Mouse (Mus musculus): ENCODE results near the gene Slc37a3. TPM values are rescaled to one million over a fixed set of nuclear protein-coding genes. Genes with fewer than 3 reads are reported as not detected.

The Slc37a3 gene
- total and polyA plus RNA-seq, 2 experiments: 11.5 to 13.7 TPM

GRCm38 (mm10) chr6:39287782-39288181, 89.7 kb downstream of the Slc37a3 start:
- 81% methylated on average over 3 of the region's 3 CpGs for WGBS
- Histone ChIP-seq H3K4me1 (ENCODE audit: control insufficient read depth, insufficient read depth, low read length) (peaks cover 4% of the 10 kb centered on the region), H3K27ac (replicated peaks; ENCODE audit: insufficient read depth, low read depth, low read length) (no peak overlapping the region), H3K27me3 (ENCODE audit: control insufficient read depth, insufficient read depth, low read length) (no peaks in the 10 kb centered on the region), H3K36me3 (ENCODE audit: control insufficient read depth, insufficient read depth, low read length) (no peaks in the 10 kb centered on the region), H3K79me2 (ENCODE audit: control insufficient read depth, insufficient read depth, low read length) (no peaks in the 10 kb centered on the region), H3K4me3 (ENCODE audit: insufficient read depth, low read depth, low read length) (no peak overlapping the region), H3K9ac (ENCODE audit: low read depth, low read length) (no peak overlapping the region)
- DNase-seq (ENCODE audit: extremely low read depth, low read depth, low spot score): no peak
- TF ChIP-seq CTCF (IDR thresholded peaks at IDR 0.05; ENCODE audit: low read depth, low read length) (no peak), POLR2A (IDR thresholded peaks at IDR 0.05; ENCODE audit: extremely low read depth, insufficient read depth, low read length) (no peak)

- DNase-seq (ENCODE audit: extremely low read depth, low read depth, low spot score): peak; percentile 56
- no peak overlapping the region for H3K9ac ChIP-seq (ENCODE audit: low read depth, low read length)
- WGBS: 23% methylated on average over 5 of the region's 5 CpGs
- no peaks in the 10 kb centered on the region for H3K27me3 ChIP-seq (ENCODE audit: control insufficient read depth, insufficient read depth, low read length)
- H3K36me3 ChIP-seq (ENCODE audit: control insufficient read depth, insufficient read depth, low read length): no peaks in the 10 kb centered on the region
- peaks cover 4% of the 10 kb centered on the region for H3K4me1 ChIP-seq (ENCODE audit: control insufficient read depth, insufficient read depth, low read length)
- no peaks in the 10 kb centered on the region for H3K79me2 ChIP-seq (ENCODE audit: control insufficient read depth, insufficient read depth, low read length)
- peak overlapping the region; percentile 65 for H3K27ac ChIP-seq (replicated peaks; ENCODE audit: insufficient read depth, low read depth, low read length)
- TF ChIP-seq CTCF (IDR thresholded peaks at IDR 0.05; ENCODE audit: low read depth, low read length) (no peak), POLR2A (IDR thresholded peaks at IDR 0.05; ENCODE audit: extremely low read depth, insufficient read depth, low read length) (no peak)
- no peak overlapping the region for H3K4me3 ChIP-seq (ENCODE audit: insufficient read depth, low read depth, low read length)
Measured at GRCm38 (mm10) chr6:39286732-39287083, 90.8 kb downstream of the Slc37a3 start.

- H3K27ac ChIP-seq (replicated peaks; ENCODE audit: insufficient read depth, low read depth, low read length): peak overlapping the region; percentile 65
- 11% methylated on average over 6 of the region's 9 CpGs for WGBS
- TF ChIP-seq CTCF (IDR thresholded peaks at IDR 0.05; ENCODE audit: low read depth, low read length) (no peak), POLR2A (IDR thresholded peaks at IDR 0.05; ENCODE audit: extremely low read depth, insufficient read depth, low read length) (no peak)
- H3K4me3 ChIP-seq (ENCODE audit: insufficient read depth, low read depth, low read length): no peak overlapping the region
- H3K36me3 ChIP-seq (ENCODE audit: control insufficient read depth, insufficient read depth, low read length): no peaks in the 10 kb centered on the region
- peaks cover 4% of the 10 kb centered on the region for H3K4me1 ChIP-seq (ENCODE audit: control insufficient read depth, insufficient read depth, low read length)
- H3K9ac ChIP-seq (ENCODE audit: low read depth, low read length): no peak overlapping the region
- no peaks in the 10 kb centered on the region for H3K79me2 ChIP-seq (ENCODE audit: control insufficient read depth, insufficient read depth, low read length)
- H3K27me3 ChIP-seq (ENCODE audit: control insufficient read depth, insufficient read depth, low read length): no peaks in the 10 kb centered on the region
- DNase-seq (ENCODE audit: extremely low read depth, low read depth, low spot score): peak; percentile 74
Measured at GRCm38 (mm10) chr6:39286053-39286731, 91.3 kb downstream of the Slc37a3 start.

GRCm38 (mm10) chr6:39284836-39285235, 92.6 kb downstream of the Slc37a3 start:
- Histone ChIP-seq H3K27me3 (ENCODE audit: control insufficient read depth, insufficient read depth, low read length) (no peaks in the 10 kb centered on the region), H3K36me3 (ENCODE audit: control insufficient read depth, insufficient read depth, low read length) (no peaks in the 10 kb centered on the region), H3K4me3 (ENCODE audit: insufficient read depth, low read depth, low read length) (no peak overlapping the region), H3K9ac (ENCODE audit: low read depth, low read length) (no peak overlapping the region), H3K27ac (replicated peaks; ENCODE audit: insufficient read depth, low read depth, low read length) (no peak overlapping the region), H3K79me2 (ENCODE audit: control insufficient read depth, insufficient read depth, low read length) (no peaks in the 10 kb centered on the region), H3K4me1 (ENCODE audit: control insufficient read depth, insufficient read depth, low read length) (peaks cover 4% of the 10 kb centered on the region)
- 93% methylated on average over 3 of the region's 3 CpGs for WGBS
- TF ChIP-seq CTCF (IDR thresholded peaks at IDR 0.05; ENCODE audit: low read depth, low read length) (no peak), POLR2A (IDR thresholded peaks at IDR 0.05; ENCODE audit: extremely low read depth, insufficient read depth, low read length) (no peak)
- no peak for DNase-seq (ENCODE audit: extremely low read depth, low read depth, low spot score)

Other genes with a start within 250 kb of the Slc37a3 start
- gene Kdm7a, start 170.9 kb downstream of the Slc37a3 start, total RNA-seq (2014; rRNA removed): 9.1 and 9.5 TPM in 2 replicates
- 1.1 and 1.4 TPM in 2 replicates for gene Kdm7a, start 170.9 kb downstream of the Slc37a3 start, polyA plus RNA-seq (2012; rRNA removed)
- 0.46 and 0.47 TPM in 2 replicates for gene Rab19, start 3.5 kb upstream of the Slc37a3 start, total RNA-seq (2014; rRNA removed)
- gene Rab19, start 3.5 kb upstream of the Slc37a3 start, polyA plus RNA-seq (2012; rRNA removed): 0.12 and 0.31 TPM in 2 replicates
- 23.1 and 24.2 TPM in 2 replicates for gene Mkrn1, start 42.8 kb upstream of the Slc37a3 start, total RNA-seq (2014; rRNA removed)
- 12.8 and 14.0 TPM in 2 replicates for gene Mkrn1, start 42.8 kb upstream of the Slc37a3 start, polyA plus RNA-seq (2012; rRNA removed)
- gene Dennd2a, start 180.2 kb upstream of the Slc37a3 start, total RNA-seq (2014; rRNA removed): 1.3 and 1.6 TPM in 2 replicates
- gene Dennd2a, start 180.2 kb upstream of the Slc37a3 start, polyA plus RNA-seq (2012; rRNA removed): 2.0 TPM in 2 replicates
- 4.4 and 4.5 TPM in 2 replicates for gene Adck2, start 196.2 kb upstream of the Slc37a3 start, total RNA-seq (2014; rRNA removed)
- gene Adck2, start 196.2 kb upstream of the Slc37a3 start, polyA plus RNA-seq (2012; rRNA removed): 4.2 and 5.1 TPM in 2 replicates
- 0.65 and 1.2 TPM in 2 replicates for gene Gm42420, start 208.1 kb upstream of the Slc37a3 start, total RNA-seq (2014; rRNA removed)
- 0.27 TPM in 1 of 2 replicates, not detected in the other for gene Gm42420, start 208.1 kb upstream of the Slc37a3 start, polyA plus RNA-seq (2012; rRNA removed)
- gene Ndufb2, start 214.9 kb upstream of the Slc37a3 start, total RNA-seq (2014; rRNA removed): 224 and 235 TPM in 2 replicates
- gene Ndufb2, start 214.9 kb upstream of the Slc37a3 start, polyA plus RNA-seq (2012; rRNA removed): 352 and 465 TPM in 2 replicates

All from liver, adult 2 months (tissue).